Mouse (Mus musculus) midbrain, embryonic 16.5 days (tissue): ENCODE measurements at regions not wholly inside any gene's neighbourhood (a gene's known extent, or its start where the extent isn't known, plus 50 kb on each side); places are given as distances from the start of the nearest gene placed in this dataset.
A peak's percentile ranks its signal among the peaks of the same experiment; 100 is the strongest.

Source experiments
- ATAC-seq: fragments of 200-750 bp; cut with Nextera tagmentation; 2 replicates; pipeline ENCODE4 v1.8.0; 2017; ENCODE audit warnings: moderate TSS enrichment
- H3K27ac ChIP-seq: fragments of 300-500 bp; sonication (generic); 2 replicates; pipeline ENCODE4 v1.5.1; 2014; ENCODE audit warnings: mild to moderate bottlenecking, low read length, mixed read lengths
- H3K27me3 ChIP-seq: fragments of 300-500 bp; sonication (generic); 2 replicates; pipeline ENCODE4 v1.6.1; 2014; ENCODE audit warnings: low read depth, low read length, mixed read lengths; ENCODE audit not compliant: control insufficient read depth, insufficient read depth
- H3K36me3 ChIP-seq: fragments of 300-500 bp; sonication (generic); 2 replicates; pipeline ENCODE4 v1.6.1; 2014; ENCODE audit warnings: mild to moderate bottlenecking, low read length, moderate library complexity, mixed read lengths; ENCODE audit not compliant: control insufficient read depth, insufficient read depth
- H3K4me1 ChIP-seq: fragments of 300-500 bp; sonication (generic); 2 replicates; pipeline ENCODE4 v1.6.1; 2014; ENCODE audit warnings: mild to moderate bottlenecking, low read length, mixed read lengths; ENCODE audit not compliant: control insufficient read depth, insufficient read depth
- H3K4me2 ChIP-seq: fragments of 300-500 bp; sonication (generic); 2 replicates; pipeline ENCODE4 v1.6.1; 2014; ENCODE audit warnings: mild to moderate bottlenecking, low read length, mixed read lengths
- H3K4me3 ChIP-seq: fragments of 300-500 bp; sonication (generic); 2 replicates; pipeline ENCODE4 v1.5.1; 2014; ENCODE audit warnings: low read depth, mild to moderate bottlenecking, low read length, moderate library complexity, mixed read lengths
- H3K9ac ChIP-seq: fragments of 300-500 bp; sonication (generic); 2 replicates; pipeline ENCODE4 v1.6.1; 2014; ENCODE audit warnings: low read depth, low read length, mixed read lengths
- H3K9me3 ChIP-seq: fragments of 300-500 bp; sonication (generic); replicated peaks from 2 replicates; pipeline ENCODE4 v1.6.1; 2014; ENCODE audit warnings: mild to moderate bottlenecking, low read length, mixed read lengths; ENCODE audit not compliant: control insufficient read depth, poor library complexity, severe bottlenecking
- WGBS: fragments of 180-500 bp; shearing (Covaris S2); extraction: QIAGEN DNeasy Blood & Tissue Kit; methylation state at CpG from one replicate; pipeline ENCODE4 v1.1.7; 2014; 5-methylcytosine and 5-hydroxymethylcytosine counted together

DNA sequence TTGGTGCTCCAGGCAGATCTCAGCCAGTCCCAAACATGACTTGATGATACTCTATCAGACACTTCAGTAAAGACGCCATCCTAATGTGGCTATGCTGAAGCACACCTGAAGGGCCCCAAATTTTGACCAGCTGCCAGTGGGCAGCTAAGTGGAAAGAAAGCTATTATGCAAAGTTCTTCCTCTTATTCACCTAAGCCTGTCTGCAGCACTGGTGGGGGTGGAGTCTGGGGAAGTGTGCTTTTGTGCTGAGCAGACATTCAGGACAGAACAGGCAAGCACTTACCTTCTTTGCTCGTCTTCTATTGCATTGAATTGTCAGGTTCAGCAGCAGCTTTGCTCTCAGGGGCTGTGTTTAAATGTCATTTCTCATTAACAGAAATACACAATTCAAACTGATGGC, 200.7 kb downstream of the Pla2g4a start:
- H3K27ac ChIP-seq = no peak overlapping the region
- WGBS = 60% methylated on average over 2 of the region's 2 CpGs
- H3K4me1 ChIP-seq = no peaks in the 10 kb centered on the region
- ATAC-seq = no peak
- no peaks in the 10 kb centered on the region for H3K36me3 ChIP-seq
- no peaks in the 10 kb centered on the region for H3K9me3 ChIP-seq
- no peaks in the 10 kb centered on the region for H3K27me3 ChIP-seq
- no peak overlapping the region for H3K9ac ChIP-seq
- H3K4me3 ChIP-seq = no peak overlapping the region
- H3K4me2 ChIP-seq = no peak overlapping the region

DNA sequence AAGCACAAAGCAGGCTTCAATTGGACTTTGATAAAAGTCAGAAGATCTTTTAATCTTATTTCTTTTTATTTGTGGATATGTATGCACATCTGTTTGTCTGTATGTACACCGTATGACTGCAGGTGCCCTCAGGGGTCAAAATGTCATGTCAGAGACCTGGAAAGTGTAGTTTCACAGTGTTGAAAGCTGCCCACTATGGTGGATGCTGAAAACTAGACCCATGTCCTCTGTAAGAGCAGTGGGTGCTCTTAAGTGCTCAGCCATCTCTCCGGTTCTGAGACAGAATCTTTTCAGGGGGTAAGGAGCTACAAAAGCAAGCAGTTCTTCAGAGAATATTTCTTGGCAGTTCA, 202.3 kb downstream of the Pla2g4a start:
- H3K4me3 ChIP-seq = no peak overlapping the region
- WGBS = 86% methylated on average over 2 of the region's 2 CpGs
- no peaks in the 10 kb centered on the region for H3K27me3 ChIP-seq
- H3K4me1 ChIP-seq = no peaks in the 10 kb centered on the region
- H3K27ac ChIP-seq = no peak overlapping the region
- no peak for ATAC-seq
- no peak overlapping the region for H3K4me2 ChIP-seq
- no peak overlapping the region for H3K9ac ChIP-seq
- H3K9me3 ChIP-seq = no peaks in the 10 kb centered on the region
- no peaks in the 10 kb centered on the region for H3K36me3 ChIP-seq

DNA sequence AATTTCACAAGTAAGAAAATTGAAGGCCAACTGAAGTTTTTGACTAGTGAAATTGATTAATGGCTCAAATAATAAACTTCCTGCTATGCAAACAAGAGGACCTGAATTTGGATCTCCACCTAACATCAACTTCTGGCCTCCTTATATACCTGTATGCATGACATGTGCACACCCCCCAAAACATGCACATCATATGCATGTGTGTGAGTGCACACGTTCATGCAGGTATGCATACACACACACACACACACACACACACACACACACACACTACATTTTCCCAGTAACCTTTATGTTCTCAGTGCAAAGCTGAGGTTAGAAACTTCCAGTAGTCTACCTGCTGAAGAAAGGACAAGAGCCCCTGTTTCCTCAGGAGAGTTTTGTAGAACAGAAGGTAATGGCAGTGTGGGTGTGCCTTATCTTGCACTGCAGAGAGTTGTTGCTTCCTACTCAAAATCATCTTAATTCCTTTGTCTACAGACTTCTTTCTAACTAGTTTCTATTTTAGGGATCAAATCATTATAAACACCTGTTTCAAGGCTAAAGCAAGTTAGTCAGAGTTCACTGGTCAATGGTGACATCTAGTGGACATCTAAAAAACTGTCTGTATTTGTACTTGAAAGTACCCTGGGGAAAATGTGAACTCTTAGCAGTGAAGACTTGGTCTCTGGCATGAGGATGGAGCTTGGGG, 202.9 kb downstream of the Pla2g4a start:
- Histone ChIP-seq H3K9ac (no peak overlapping the region), H3K27me3 (no peaks in the 10 kb centered on the region), H3K9me3 (no peaks in the 10 kb centered on the region), H3K4me2 (no peak overlapping the region), H3K4me1 (no peaks in the 10 kb centered on the region), H3K4me3 (no peak overlapping the region), H3K36me3 (no peaks in the 10 kb centered on the region), H3K27ac (no peak overlapping the region)
- ATAC-seq = peak; percentile 58; the same call in 1 of the 2 replicates
- WGBS = 80% methylated on average over 1 of the region's 1 CpGs

DNA sequence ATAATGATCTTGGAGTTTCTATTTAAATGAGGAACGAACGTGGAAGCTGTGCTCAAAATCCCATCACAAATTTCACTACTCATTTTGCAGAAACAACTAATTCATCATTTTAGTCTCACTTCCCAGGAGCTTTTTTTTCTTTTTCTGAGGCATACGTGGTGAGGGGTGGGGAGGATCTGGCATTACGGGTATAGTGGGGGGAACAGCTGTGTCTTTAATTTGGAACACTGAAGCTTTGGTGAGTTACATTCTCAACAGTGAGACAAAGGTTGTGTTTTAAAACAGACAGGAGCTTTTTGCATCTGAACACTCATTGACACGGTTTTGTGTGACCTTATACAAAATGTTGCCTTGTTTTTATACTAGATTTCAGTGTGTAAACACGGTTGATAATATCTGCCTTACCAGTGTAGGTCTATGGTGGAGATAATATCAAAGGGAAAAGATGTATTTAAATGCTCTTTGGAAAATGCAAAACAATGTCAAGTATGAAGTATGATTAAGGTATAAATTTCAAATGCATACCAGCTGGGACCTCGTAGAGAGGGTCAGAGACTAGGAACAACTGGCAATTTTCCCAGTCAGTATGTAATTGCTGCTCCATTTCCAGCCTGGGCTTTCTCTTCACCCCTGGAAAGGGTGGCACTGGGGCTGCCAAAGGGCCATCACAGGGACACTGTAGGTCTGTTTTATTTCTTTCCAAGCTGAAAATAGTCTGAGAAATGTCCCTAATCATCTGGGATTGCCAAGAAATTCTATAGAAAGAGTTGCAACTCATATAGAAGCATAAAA, 207.6 kb downstream of the Pla2g4a start:
- ATAC-seq = no peak
- H3K9me3 ChIP-seq = no peaks in the 10 kb centered on the region
- H3K27ac ChIP-seq = no peak overlapping the region
- H3K36me3 ChIP-seq = no peaks in the 10 kb centered on the region
- H3K4me2 ChIP-seq = no peak overlapping the region
- H3K27me3 ChIP-seq = no peaks in the 10 kb centered on the region
- H3K9ac ChIP-seq = no peak overlapping the region
- H3K4me3 ChIP-seq = no peak overlapping the region
- WGBS = 60% methylated on average over 7 of the region's 7 CpGs
- H3K4me1 ChIP-seq = no peaks in the 10 kb centered on the region

DNA sequence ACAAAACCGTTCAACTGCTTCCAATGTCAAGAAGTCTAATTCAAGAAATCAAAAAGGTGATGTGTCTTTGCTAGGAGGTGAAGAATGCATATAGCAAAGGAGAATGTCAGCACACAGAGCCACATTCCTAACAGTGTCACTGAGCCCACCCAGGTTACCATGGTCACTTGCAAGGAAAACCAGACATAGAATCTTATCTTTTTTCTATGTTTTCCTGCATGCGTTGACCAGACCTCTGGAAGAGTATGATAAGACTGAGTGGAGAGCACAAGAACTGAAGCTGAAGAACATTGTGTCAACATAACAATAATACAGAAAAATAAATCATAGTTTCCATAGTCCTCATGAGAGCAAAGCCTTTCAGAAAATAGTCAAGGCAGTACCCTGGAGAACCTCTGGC, 211.7 kb downstream of the Pla2g4a start:
- ATAC-seq = no peak
- WGBS = 91% methylated on average over 2 of the region's 2 CpGs

DNA sequence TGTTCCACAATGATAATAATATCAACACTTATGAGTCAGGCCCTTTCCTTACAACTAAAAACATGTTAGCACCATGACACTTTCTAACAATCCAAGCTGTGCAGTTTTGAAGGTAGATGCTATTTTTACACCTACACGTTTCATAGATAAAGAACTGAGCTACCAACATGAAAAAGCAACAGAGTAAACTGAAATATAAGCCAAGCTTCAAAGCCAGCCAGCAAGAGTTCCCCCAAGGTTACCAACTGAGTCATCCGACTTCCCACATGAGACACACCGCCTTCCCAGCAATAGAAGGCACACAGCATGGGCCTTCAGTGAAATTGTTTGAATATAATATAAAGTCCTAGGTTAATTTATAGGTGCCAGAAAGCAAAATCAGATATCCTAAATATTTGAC, 222.1 kb downstream of the Pla2g4a start:
- Histone ChIP-seq H3K4me2 (no peak overlapping the region), H3K9me3 (no peaks in the 10 kb centered on the region), H3K9ac (no peak overlapping the region), H3K27ac (no peak overlapping the region), H3K4me1 (no peaks in the 10 kb centered on the region), H3K36me3 (no peaks in the 10 kb centered on the region), H3K4me3 (no peak overlapping the region), H3K27me3 (no peaks in the 10 kb centered on the region)
- WGBS = 61% methylated on average over 3 of the region's 3 CpGs
- no peak for ATAC-seq

More for the DNA sequence above, 211.7 kb downstream of the Pla2g4a start:
- no peaks in the 10 kb centered on the region for H3K27me3 ChIP-seq
- no peak overlapping the region for H3K4me2 ChIP-seq
- H3K4me1 ChIP-seq = no peaks in the 10 kb centered on the region
- no peaks in the 10 kb centered on the region for H3K36me3 ChIP-seq
- H3K4me3 ChIP-seq = no peak overlapping the region
- no peaks in the 10 kb centered on the region for H3K9me3 ChIP-seq
- no peak overlapping the region for H3K9ac ChIP-seq
- H3K27ac ChIP-seq = no peak overlapping the region

DNA sequence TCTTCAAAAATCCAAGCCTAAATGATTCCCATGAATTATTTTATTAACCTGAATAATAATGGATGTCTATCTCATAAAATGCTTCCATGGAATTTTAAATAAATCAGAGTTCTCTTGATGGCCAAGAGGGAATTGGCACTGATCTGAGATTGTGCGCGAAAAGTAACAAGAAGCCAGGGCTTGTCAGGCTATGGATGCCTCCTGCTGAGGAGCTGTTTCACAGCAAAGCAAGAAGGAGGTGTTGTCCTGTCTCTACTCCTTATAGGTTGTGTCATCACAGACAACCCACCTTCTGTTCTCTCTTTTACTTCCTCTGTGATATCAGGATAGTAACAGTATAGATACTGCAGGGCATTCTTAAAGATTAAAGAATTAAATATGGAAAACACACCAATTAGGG, 226.8 kb downstream of the Pla2g4a start:
- Histone ChIP-seq H3K4me2 (no peak overlapping the region), H3K36me3 (no peaks in the 10 kb centered on the region), H3K4me3 (no peak overlapping the region), H3K27ac (no peak overlapping the region), H3K9me3 (no peaks in the 10 kb centered on the region), H3K4me1 (no peaks in the 10 kb centered on the region), H3K9ac (no peak overlapping the region), H3K27me3 (no peaks in the 10 kb centered on the region)
- ATAC-seq = no peak
- WGBS = 74% methylated on average over 2 of the region's 2 CpGs

DNA sequence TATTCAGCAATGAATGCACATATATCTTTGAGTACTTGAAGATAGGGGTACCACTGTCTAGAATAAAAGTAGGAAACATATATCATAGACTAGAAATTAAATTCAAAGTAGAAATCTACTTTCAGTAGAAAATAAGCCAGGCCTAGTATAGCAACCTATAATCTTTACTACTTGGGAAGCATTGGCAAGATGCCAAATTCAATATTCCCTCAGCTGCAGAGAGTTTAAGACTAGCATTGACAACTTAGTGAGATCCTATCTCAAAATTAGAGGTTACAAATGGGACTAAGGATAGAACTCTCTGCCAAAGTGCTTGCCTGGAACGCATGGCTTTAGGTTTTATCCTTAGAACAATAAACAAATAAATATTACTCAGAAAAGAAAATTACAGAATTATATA, 245.9 kb downstream of the Pla2g4a start:
- H3K27me3 ChIP-seq = no peaks in the 10 kb centered on the region
- H3K4me2 ChIP-seq = no peak overlapping the region
- H3K4me1 ChIP-seq = no peaks in the 10 kb centered on the region
- no peak overlapping the region for H3K27ac ChIP-seq
- no peak for ATAC-seq
- no peaks in the 10 kb centered on the region for H3K36me3 ChIP-seq
- WGBS = 94% methylated on average over 1 of the region's 1 CpGs
- H3K4me3 ChIP-seq = no peak overlapping the region
- H3K9ac ChIP-seq = no peak overlapping the region
- no peaks in the 10 kb centered on the region for H3K9me3 ChIP-seq

DNA sequence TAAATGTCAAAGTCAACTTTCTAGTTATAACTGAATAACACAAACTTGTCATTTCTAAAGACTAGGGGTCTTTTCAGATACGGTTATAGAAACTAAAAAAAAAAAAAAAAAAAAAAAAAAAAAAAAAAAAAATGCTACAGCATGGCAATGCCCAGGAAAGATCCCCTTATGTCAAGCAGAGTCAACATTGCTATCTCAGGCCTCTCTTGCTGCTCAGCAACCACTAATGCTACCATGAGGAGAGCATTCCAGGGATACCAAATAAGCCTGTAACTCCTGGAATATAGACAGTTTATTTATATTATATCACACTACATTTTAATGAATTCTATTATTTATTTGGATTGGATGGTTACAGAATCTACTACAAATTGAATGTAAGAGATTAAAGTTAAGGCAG, 248.8 kb downstream of the Pla2g4a start:
- H3K27ac ChIP-seq = no peak overlapping the region
- ATAC-seq = no peak
- no peaks in the 10 kb centered on the region for H3K9me3 ChIP-seq
- no peaks in the 10 kb centered on the region for H3K4me1 ChIP-seq
- 95% methylated on average over 1 of the region's 1 CpGs for WGBS
- H3K4me2 ChIP-seq = no peak overlapping the region
- H3K4me3 ChIP-seq = no peak overlapping the region
- no peaks in the 10 kb centered on the region for H3K27me3 ChIP-seq
- H3K9ac ChIP-seq = no peak overlapping the region
- no peaks in the 10 kb centered on the region for H3K36me3 ChIP-seq
